Mouse (Mus musculus) midbrain, embryonic 12.5 days (tissue): Measurements from ENCODE around the gene Fam126b. TPM values are rescaled to one million over a fixed set of nuclear protein-coding genes. Genes with fewer than 3 reads are reported as not detected.

Experiments used
- ATAC-seq: fragments of 200-750 bp; cut with Nextera tagmentation; 2 replicates; pipeline ENCODE4 v1.8.0; 2017; ENCODE audit warnings: low read depth, moderate TSS enrichment, moderate library complexity; ENCODE audit not compliant: low FRiP score
- H3K27ac ChIP-seq: fragments of 300-500 bp; sonication (generic); replicated peaks from 2 replicates; pipeline ENCODE4 v1.5.1; 2016; ENCODE audit warnings: mild to moderate bottlenecking
- H3K27me3 ChIP-seq: fragments of 300-500 bp; sonication (generic); 2 replicates; pipeline ENCODE4 v1.6.1; 2016; ENCODE audit warnings: mild to moderate bottlenecking
- H3K36me3 ChIP-seq: fragments of 300-500 bp; sonication (generic); 2 replicates; pipeline ENCODE4 v1.6.1; 2016
- H3K4me1 ChIP-seq: fragments of 300-500 bp; sonication (generic); 2 replicates; pipeline ENCODE4 v1.6.1; 2016
- H3K4me2 ChIP-seq: fragments of 300-500 bp; sonication (generic); replicated peaks from 2 replicates; pipeline ENCODE4 v1.6.1; 2016; ENCODE audit warnings: mild to moderate bottlenecking, moderate library complexity
- H3K4me3 ChIP-seq: fragments of 300-500 bp; sonication (generic); 2 replicates; pipeline ENCODE4 v1.5.1; 2016; ENCODE audit warnings: mild to moderate bottlenecking
- H3K9ac ChIP-seq: fragments of 300-500 bp; sonication (generic); replicated peaks from 2 replicates; pipeline ENCODE4 v1.6.1; 2016; ENCODE audit warnings: mild to moderate bottlenecking, moderate library complexity
- H3K9me3 ChIP-seq: fragments of 300-500 bp; sonication (generic); 2 replicates; pipeline ENCODE4 v1.6.1; 2016; ENCODE audit warnings: mild to moderate bottlenecking
- WGBS: fragments of 180-500 bp; shearing (Covaris S2); methylation state at CpG from one replicate; pipeline ENCODE4 v1.1.7; 2016; 5-methylcytosine and 5-hydroxymethylcytosine counted together
- polyA plus RNA-seq: library from polyadenylated mRNA; unstranded; fragments of >200 nt; fragmentation: Nextera tagmentation; extraction: Ambion mirVana; gene quantifications from 2 replicates; pipeline ENCODE4 v1.2.1, GENCODE M21; 2016

Fam126b gene
- polyA plus RNA-seq, 1 experiment from 2014 or later: 10.5 TPM

DNA sequence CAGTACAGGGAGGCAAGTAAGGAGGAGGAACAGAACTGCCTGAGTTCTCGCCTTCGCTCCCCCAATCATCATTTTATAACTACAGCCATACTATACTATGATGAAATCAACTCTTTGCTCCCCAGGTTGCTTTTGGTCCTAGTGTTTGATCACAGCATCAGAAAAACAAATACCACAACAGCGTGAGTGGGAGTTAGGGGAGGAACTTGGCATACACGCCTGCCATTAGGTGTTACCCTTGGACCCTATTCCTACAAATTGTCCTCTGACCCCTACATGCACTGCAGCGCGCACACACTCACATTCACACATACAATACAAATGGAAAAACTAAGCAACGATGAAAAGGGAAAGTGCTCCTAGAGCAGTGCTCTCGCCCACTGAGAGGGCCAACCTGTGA, 110.5 kb downstream of the Fam126b start:
- Histone ChIP-seq H3K36me3 (peaks cover 79% of the 10 kb centered on the region), H3K4me2 (no peak overlapping the region), H3K27ac (no peak overlapping the region), H3K4me1 (no peaks in the 10 kb centered on the region), H3K4me3 (no peak overlapping the region), H3K27me3 (no peaks in the 10 kb centered on the region), H3K9me3 (no peaks in the 10 kb centered on the region), H3K9ac (no peak overlapping the region)
- 96% methylated on average over 8 of the region's 8 CpGs for WGBS
- no peak for ATAC-seq

Other genes with a start within 250 kb of the Fam126b start
- gene Bzw1, start 193.4 kb downstream of the Fam126b start, polyA plus RNA-seq: 481 and 498 TPM in 2 replicates
- 175 and 180 TPM in 2 replicates for gene Clk1, start 162.3 kb downstream of the Fam126b start, polyA plus RNA-seq
- 59.5 and 61.8 TPM in 2 replicates for gene Nif3l1, start 141.2 kb downstream of the Fam126b start, polyA plus RNA-seq
- 51.9 and 52.8 TPM in 2 replicates for gene Ppil3, start 140.8 kb downstream of the Fam126b start, polyA plus RNA-seq
- 33.3 and 35.4 TPM in 2 replicates for gene Orc2, start 81.2 kb downstream of the Fam126b start, polyA plus RNA-seq
- gene Ndufb3, start 61 bp upstream of the Fam126b start, polyA plus RNA-seq: 146 and 161 TPM in 2 replicates
- not detected in 2 replicates for gene Als2cr12, start 109.7 kb upstream of the Fam126b start, polyA plus RNA-seq
- 26.4 and 26.6 TPM in 2 replicates for gene Cflar, start 125.2 kb upstream of the Fam126b start, polyA plus RNA-seq
- gene Casp8, start 209.1 kb upstream of the Fam126b start, polyA plus RNA-seq: 10.8 and 11.8 TPM in 2 replicates